Mouse (Mus musculus): ENCODE data around the gene Enc1. TPM values are rescaled to one million over a fixed set of nuclear protein-coding genes. Genes with fewer than 3 reads are reported as not detected.
"Not testable (repeated sequence)": the region's sequence is repeated elsewhere in the genome, so short reads cannot be mapped to it uniquely, and the experiment has no call there.

The Enc1 gene
- polyA plus RNA-seq, 1 experiment from 2014 or later, result 11.1 TPM

DNA sequence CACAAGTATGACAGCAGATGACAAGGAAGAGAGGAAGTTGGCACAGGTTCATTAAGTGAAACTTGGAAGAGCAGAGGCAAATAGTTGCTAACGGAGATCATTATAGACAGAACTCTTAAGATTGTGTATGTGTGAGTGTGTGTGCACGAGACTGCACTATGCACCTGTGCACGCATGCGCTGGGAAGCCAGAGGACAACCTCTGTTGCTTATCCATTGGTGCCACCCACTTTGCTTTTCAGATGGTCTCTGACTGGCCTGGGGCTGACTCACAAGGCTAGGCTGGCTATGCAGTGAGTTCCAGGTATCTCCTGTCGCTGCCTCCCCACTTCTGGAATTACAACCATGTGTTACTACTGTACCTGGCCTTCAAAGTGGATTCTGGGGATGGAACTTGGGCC, 13.1 kb downstream of the Enc1 start:
- ATAC-seq (ENCODE audit: low read depth), result no peak
- no peak overlapping the region for H3K4me3 ChIP-seq (ENCODE audit: low read length)
- no peak overlapping the region for H3K27ac ChIP-seq (ENCODE audit: low read length)
- H3K27me3 ChIP-seq (ENCODE audit: control insufficient read depth, insufficient read depth, low read depth, low read length), result no peaks in the 10 kb centered on the region
- peaks cover 9% of the 10 kb centered on the region; the same call in 1 of the 2 replicates for H3K36me3 ChIP-seq (ENCODE audit: control insufficient read depth, insufficient read depth, low read length)
- H3K4me2 ChIP-seq (ENCODE audit: low read depth, low read length), result no peak overlapping the region
- WGBS, result 79% methylated on average over 5 of the region's 5 CpGs
- H3K4me1 ChIP-seq (replicated peaks; ENCODE audit: control insufficient read depth, insufficient read depth, low read length), result peaks cover 36% of the 10 kb centered on the region
- H3K9me3 ChIP-seq (ENCODE audit: control insufficient read depth, low read length), result no peaks in the 10 kb centered on the region
- no peak overlapping the region for H3K9ac ChIP-seq (ENCODE audit: low read length)

DNA sequence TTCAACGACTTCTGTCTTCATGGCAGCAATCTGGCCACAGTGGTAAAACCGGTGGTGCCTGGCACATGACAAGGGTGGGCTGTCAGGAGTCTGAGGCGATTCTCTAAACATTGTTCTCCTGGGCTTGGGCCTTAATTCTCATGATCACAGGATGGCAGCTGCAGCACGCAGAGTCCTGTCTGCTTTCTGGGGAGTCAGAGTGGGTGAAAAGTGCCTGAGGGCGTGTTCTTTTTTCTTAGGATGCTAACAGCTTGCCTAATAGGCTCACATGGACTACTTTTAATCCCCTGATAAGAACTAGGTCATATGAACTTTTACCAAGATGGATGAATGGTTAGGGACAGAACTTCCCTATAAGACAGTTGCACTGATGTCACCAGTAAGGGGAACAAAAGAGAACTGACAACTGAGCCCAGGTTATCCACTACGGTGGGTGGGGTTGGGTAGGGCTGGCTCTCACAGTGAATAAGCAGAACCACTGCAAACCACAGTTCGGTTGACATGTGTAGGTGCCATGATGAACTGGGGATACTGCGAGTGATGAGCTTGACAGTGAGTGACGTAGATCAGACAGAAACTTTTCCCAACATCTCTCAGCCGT, 13.8 kb downstream of the Enc1 start:
- H3K9ac ChIP-seq (ENCODE audit: low read length), result no peak overlapping the region
- peaks cover 9% of the 10 kb centered on the region; the same call in 1 of the 2 replicates for H3K36me3 ChIP-seq (ENCODE audit: control insufficient read depth, insufficient read depth, low read length)
- 64% methylated on average over 10 of the region's 10 CpGs for WGBS
- ATAC-seq (ENCODE audit: low read depth), result no peak
- H3K4me1 ChIP-seq (replicated peaks; ENCODE audit: control insufficient read depth, insufficient read depth, low read length), result peaks cover 30% of the 10 kb centered on the region
- H3K4me3 ChIP-seq (ENCODE audit: low read length), result no peak overlapping the region
- no peaks in the 10 kb centered on the region for H3K27me3 ChIP-seq (ENCODE audit: control insufficient read depth, insufficient read depth, low read depth, low read length)
- no peaks in the 10 kb centered on the region for H3K9me3 ChIP-seq (ENCODE audit: control insufficient read depth, low read length)
- no peak overlapping the region for H3K27ac ChIP-seq (ENCODE audit: low read length)
- H3K4me2 ChIP-seq (ENCODE audit: low read depth, low read length), result no peak overlapping the region

DNA sequence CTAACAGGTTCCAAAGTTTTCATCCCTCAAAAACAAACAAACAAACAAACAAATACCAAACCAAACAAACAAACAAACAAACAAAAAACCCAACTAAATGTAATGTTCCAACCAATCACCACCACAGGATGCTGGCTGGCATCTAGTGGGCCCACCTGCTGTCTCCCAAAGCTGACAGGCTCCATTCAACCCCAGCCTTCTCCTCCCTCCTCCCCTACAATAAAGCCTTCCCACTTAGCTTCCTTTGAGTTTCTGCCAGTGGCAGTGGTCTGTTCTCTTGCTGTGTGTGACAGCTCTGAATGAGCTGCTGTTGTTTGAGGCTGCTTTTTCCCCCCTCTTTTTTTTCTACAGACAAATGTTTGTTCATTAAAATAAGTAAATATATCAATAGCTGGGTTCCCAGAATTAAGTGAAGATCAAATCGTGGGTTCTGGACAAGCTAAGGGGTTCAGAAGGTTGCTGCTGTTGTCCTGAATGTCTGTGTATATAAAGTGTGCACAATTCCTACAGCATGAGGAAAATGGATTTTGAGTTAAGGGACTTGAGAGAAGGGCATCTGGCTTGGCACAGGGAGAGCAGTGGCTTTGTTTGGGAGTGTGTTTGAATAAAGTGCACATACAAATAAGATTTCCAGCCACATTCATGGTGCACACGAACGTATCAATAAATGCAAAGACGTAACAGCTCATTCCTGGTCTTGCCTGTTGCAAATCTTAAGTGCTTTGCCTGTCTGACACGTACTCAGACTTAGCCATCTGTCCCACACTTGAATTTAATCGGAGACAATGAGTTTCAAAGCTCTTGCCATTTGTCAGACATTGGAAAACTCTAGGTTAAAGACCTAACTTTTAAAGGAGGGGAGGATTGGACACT, 15.3 kb downstream of the Enc1 start:
- Histone ChIP-seq H3K9me3 (ENCODE audit: control insufficient read depth, low read length) (no peaks in the 10 kb centered on the region), H3K4me1 (replicated peaks; ENCODE audit: control insufficient read depth, insufficient read depth, low read length) (peaks cover 23% of the 10 kb centered on the region; the same call in 1 of the 2 replicates), H3K27me3 (ENCODE audit: control insufficient read depth, insufficient read depth, low read depth, low read length) (no peaks in the 10 kb centered on the region), H3K4me3 (ENCODE audit: low read length) (no peak overlapping the region), H3K27ac (ENCODE audit: low read length) (no peak overlapping the region), H3K9ac (ENCODE audit: low read length) (no peak overlapping the region), H3K36me3 (ENCODE audit: control insufficient read depth, insufficient read depth, low read length) (0 out of 2 replicates have a peak, but pooled peaks cover 5% of the 10 kb centered on the region), H3K4me2 (ENCODE audit: low read depth, low read length) (no peak overlapping the region)
- ATAC-seq (ENCODE audit: low read depth), result no peak
- WGBS, result 33% methylated on average over 6 of the region's 6 CpGs

DNA sequence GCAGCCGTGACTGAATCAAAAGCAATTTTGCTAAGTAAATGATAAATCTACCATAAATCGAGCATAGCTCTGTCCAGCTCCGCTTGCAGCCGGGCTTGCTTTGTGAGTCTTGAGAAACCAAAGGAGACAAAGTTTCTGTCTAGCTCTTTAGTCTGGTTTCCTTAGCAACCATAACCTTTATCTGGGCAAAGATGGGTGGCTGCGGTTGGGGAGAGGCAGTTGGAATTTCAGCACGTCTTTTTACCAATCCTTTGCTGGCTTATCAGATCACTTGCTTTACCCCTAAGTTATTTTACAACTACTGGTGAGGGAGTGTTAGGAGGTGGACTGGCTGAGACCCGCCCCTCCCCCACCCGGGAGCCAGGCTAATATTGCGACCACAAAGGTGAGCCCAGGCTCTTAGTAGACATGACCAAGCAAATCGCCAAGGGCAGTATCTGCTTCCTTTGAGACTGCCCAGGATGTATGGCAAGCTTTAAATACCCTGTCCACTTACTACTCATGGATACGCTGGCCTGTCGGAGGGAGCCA, 16.0 kb downstream of the Enc1 start:
- Histone ChIP-seq H3K4me1 (replicated peaks; ENCODE audit: control insufficient read depth, insufficient read depth, low read length) (peaks cover 16% of the 10 kb centered on the region; the same call in 1 of the 2 replicates), H3K27ac (ENCODE audit: low read length) (no peak overlapping the region), H3K4me2 (ENCODE audit: low read depth, low read length) (no peak overlapping the region), H3K4me3 (ENCODE audit: low read length) (no peak overlapping the region), H3K36me3 (ENCODE audit: control insufficient read depth, insufficient read depth, low read length) (0 out of 2 replicates have a peak, but pooled peaks cover 4% of the 10 kb centered on the region), H3K9me3 (ENCODE audit: control insufficient read depth, low read length) (no peaks in the 10 kb centered on the region), H3K9ac (ENCODE audit: low read length) (no peak overlapping the region), H3K27me3 (ENCODE audit: control insufficient read depth, insufficient read depth, low read depth, low read length) (no peaks in the 10 kb centered on the region)
- WGBS, result 31% methylated on average over 12 of the region's 12 CpGs
- ATAC-seq (ENCODE audit: low read depth), result no peak

DNA sequence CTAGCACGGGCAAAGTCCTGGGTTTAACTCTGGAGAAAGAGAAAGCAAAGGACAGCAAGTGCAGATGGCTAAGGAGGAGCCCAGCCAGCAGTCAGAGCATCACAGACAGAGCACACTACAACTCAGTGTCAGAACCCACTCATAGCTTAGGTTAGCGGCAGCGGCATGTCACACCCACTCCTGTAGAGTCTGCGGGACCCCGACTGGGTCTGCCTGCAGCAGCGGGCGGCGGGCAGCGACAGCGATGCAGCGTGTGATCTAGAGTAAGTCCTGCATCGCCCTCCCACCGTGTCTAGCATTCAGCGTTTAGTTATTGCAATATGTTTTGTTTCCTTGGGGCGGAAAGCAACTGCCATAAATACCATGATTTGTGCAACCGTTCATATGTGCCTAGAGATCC, 18.4 kb downstream of the Enc1 start:
- no peak overlapping the region for H3K4me3 ChIP-seq (ENCODE audit: low read length)
- H3K4me2 ChIP-seq (ENCODE audit: low read depth, low read length), result no peak overlapping the region
- no peak overlapping the region for H3K27ac ChIP-seq (ENCODE audit: low read length)
- 70% methylated on average over 16 of the region's 16 CpGs for WGBS
- no peaks in the 10 kb centered on the region for H3K36me3 ChIP-seq (ENCODE audit: control insufficient read depth, insufficient read depth, low read length)
- no peaks in the 10 kb centered on the region for H3K27me3 ChIP-seq (ENCODE audit: control insufficient read depth, insufficient read depth, low read depth, low read length)
- H3K9ac ChIP-seq (ENCODE audit: low read length), result no peak overlapping the region
- 0 out of 2 replicates have a peak, but pooled peaks cover 12% of the 10 kb centered on the region for H3K4me1 ChIP-seq (replicated peaks; ENCODE audit: control insufficient read depth, insufficient read depth, low read length)
- no peak for ATAC-seq (ENCODE audit: low read depth)
- H3K9me3 ChIP-seq (ENCODE audit: control insufficient read depth, low read length), result no peaks in the 10 kb centered on the region

DNA sequence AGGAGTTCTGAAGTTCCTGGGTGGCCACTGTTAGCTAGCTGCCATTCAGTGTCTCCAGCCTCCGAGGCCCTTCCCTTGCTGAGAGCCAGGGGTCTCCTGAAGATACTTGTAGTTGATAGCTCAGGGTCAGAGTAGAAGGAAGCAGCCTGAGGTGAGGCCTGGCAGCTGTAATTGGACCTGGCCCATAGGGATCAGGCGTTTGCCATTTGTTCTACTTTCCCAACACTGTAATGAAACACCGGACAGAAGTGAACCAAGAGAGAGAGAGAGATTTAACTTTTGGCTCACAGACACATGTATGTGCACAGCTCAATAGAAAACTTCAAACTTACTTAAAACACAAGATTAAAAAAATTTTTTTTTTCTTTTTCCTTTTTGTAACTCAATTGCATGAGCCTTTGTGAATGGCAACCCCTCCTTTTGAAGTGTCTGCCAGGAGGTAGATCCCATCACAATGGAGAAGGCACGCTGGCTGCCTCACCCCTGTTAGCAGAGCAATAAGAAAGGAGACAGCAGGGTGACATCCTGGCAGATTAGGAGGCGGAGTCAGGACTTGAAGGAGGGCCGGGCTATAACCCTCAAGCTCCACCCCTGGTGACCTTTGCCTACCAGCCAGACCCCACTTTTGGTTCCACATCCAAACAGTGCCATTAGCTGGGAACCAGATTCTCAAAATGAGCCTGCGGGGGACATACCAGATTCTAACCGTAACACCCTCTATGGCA, 19.7 kb downstream of the Enc1 start:
- Histone ChIP-seq H3K9ac (ENCODE audit: low read length) (no peak overlapping the region), H3K36me3 (ENCODE audit: control insufficient read depth, insufficient read depth, low read length) (no peaks in the 10 kb centered on the region), H3K27ac (ENCODE audit: low read length) (no peak overlapping the region), H3K4me3 (ENCODE audit: low read length) (no peak overlapping the region), H3K27me3 (ENCODE audit: control insufficient read depth, insufficient read depth, low read depth, low read length) (no peaks in the 10 kb centered on the region), H3K4me2 (ENCODE audit: low read depth, low read length) (no peak overlapping the region), H3K9me3 (ENCODE audit: control insufficient read depth, low read length) (no peaks in the 10 kb centered on the region), H3K4me1 (replicated peaks; ENCODE audit: control insufficient read depth, insufficient read depth, low read length) (0 out of 2 replicates have a peak, but pooled peaks cover 10% of the 10 kb centered on the region)
- WGBS, result 62% methylated on average over 8 of the region's 8 CpGs
- no peak for ATAC-seq (ENCODE audit: low read depth)

DNA sequence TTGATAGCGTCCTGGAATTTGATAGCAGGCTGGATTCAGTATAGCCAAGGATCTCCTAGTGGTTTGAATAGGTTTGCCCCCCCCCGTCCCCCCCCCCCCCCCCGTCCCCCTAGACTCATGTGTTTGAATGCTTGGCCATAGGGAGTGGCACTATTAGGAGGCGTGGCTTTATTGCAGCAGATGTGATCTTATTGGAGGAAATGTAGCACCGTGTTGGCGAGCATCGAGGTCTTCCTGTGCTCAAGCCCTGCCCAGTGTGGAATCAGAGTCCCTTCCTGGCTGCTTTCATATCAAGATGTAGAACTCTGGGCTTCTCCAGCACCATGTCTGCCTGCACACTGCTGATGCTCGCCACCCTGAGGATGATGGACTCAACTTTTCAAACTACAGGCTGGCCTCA, 20.6 kb downstream of the Enc1 start:
- Histone ChIP-seq H3K4me2 (ENCODE audit: low read depth, low read length) (no peak overlapping the region), H3K9ac (ENCODE audit: low read length) (no peak overlapping the region), H3K27me3 (ENCODE audit: control insufficient read depth, insufficient read depth, low read depth, low read length) (no peaks in the 10 kb centered on the region), H3K4me1 (replicated peaks; ENCODE audit: control insufficient read depth, insufficient read depth, low read length) (0 out of 2 replicates have a peak, but pooled peaks cover 7% of the 10 kb centered on the region), H3K36me3 (ENCODE audit: control insufficient read depth, insufficient read depth, low read length) (no peaks in the 10 kb centered on the region), H3K9me3 (ENCODE audit: control insufficient read depth, low read length) (no peaks in the 10 kb centered on the region), H3K27ac (ENCODE audit: low read length) (no peak overlapping the region), H3K4me3 (ENCODE audit: low read length) (no peak overlapping the region)
- 44% methylated on average over 8 of the region's 8 CpGs for WGBS
- ATAC-seq (ENCODE audit: low read depth), result no peak

DNA sequence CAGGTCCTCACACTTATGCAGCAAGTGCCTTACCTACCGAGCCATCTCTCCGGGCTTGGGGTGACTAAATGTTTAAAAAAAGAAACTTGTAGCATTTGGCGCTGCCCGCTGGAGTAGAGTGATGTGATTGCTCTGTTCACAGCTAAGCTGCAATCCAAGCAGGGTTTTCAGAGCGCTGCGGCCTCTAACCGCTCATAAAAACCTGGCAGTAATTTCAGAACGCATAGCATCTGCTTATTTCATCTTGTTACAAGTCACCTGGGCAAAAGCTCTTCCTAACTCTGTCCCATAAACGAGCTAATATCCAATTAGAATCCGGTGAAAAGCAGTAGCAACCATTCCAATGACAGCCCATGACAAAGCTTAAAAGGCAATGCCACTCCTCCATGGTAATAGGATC, 21.8 kb downstream of the Enc1 start:
- no peak for ATAC-seq (ENCODE audit: low read depth)
- no peaks in the 10 kb centered on the region for H3K9me3 ChIP-seq (ENCODE audit: control insufficient read depth, low read length)
- WGBS, result 83% methylated on average over 10 of the region's 10 CpGs
- H3K4me3 ChIP-seq (ENCODE audit: low read length), result no peak overlapping the region
- no peaks in the 10 kb centered on the region for H3K4me1 ChIP-seq (replicated peaks; ENCODE audit: control insufficient read depth, insufficient read depth, low read length)
- no peak overlapping the region for H3K9ac ChIP-seq (ENCODE audit: low read length)
- no peaks in the 10 kb centered on the region for H3K36me3 ChIP-seq (ENCODE audit: control insufficient read depth, insufficient read depth, low read length)
- H3K4me2 ChIP-seq (ENCODE audit: low read depth, low read length), result no peak overlapping the region
- H3K27me3 ChIP-seq (ENCODE audit: control insufficient read depth, insufficient read depth, low read depth, low read length), result no peaks in the 10 kb centered on the region
- H3K27ac ChIP-seq (ENCODE audit: low read length), result no peak overlapping the region

DNA sequence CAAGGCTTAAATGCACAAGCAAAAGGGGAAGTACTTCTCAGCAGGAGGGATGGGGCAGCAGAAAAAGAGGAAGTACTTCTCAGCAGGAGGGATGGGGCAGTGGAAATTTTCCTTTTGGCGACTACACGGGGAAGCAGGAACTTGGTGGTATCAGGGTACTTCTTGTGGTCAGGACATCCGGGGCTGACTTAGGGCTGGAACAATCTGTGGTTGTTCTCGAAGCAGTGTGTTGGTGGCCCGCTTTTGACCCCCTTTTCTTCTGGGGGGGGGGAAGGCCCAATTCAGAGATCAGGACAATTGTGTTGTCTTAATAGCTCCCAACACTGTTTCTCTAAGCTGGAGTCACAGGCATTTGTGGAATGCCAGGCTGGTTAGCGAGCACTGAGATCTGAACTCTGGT, 24.6 kb downstream of the Enc1 start:
- not testable (repeated sequence) for H3K4me1 ChIP-seq (replicated peaks; ENCODE audit: control insufficient read depth, insufficient read depth, low read length); H3K9me3 ChIP-seq (ENCODE audit: control insufficient read depth, low read length); ATAC-seq (ENCODE audit: low read depth); H3K27me3 ChIP-seq (ENCODE audit: control insufficient read depth, insufficient read depth, low read depth, low read length); H3K27ac ChIP-seq (ENCODE audit: low read length); H3K9ac ChIP-seq (ENCODE audit: low read length); H3K4me2 ChIP-seq (ENCODE audit: low read depth, low read length); H3K36me3 ChIP-seq (ENCODE audit: control insufficient read depth, insufficient read depth, low read length); H3K4me3 ChIP-seq (ENCODE audit: low read length)
- 89% methylated on average over 6 of the region's 6 CpGs for WGBS

All from lung, embryonic 16.5 days (tissue).